Mouse (Mus musculus) stomach, embryonic 16.5 days (tissue): ENCODE measurements around the gene Olfr1391. TPM values are rescaled to one million over a fixed set of nuclear protein-coding genes. Genes with fewer than 3 reads are reported as not detected.

Experiments
- ATAC-seq: fragments of 200-750 bp; cut with Nextera tagmentation; 2 replicates; pipeline ENCODE4 v1.8.0; 2017; ENCODE audit warnings: moderate number of reproducible peaks, moderate TSS enrichment; ENCODE audit not compliant: insufficient read depth, low FRiP score
- H3K27ac ChIP-seq: fragments of 300-500 bp; sonication (generic); 2 replicates; pipeline ENCODE4 v1.5.1; 2014; ENCODE audit warnings: low read length
- H3K27me3 ChIP-seq: fragments of 300-500 bp; sonication (generic); 2 replicates; pipeline ENCODE4 v1.6.1; 2014; ENCODE audit warnings: low read length, control low read depth, mixed read lengths; ENCODE audit not compliant: control insufficient read depth, insufficient read depth
- H3K36me3 ChIP-seq: fragments of 300-500 bp; sonication (generic); 2 replicates; pipeline ENCODE4 v1.6.1; 2014; ENCODE audit warnings: low read length; ENCODE audit not compliant: control insufficient read depth, insufficient read depth
- H3K4me1 ChIP-seq: fragments of 300-500 bp; sonication (generic); 2 replicates; pipeline ENCODE4 v1.6.1; 2014; ENCODE audit warnings: low read length, control low read depth, mixed read lengths; ENCODE audit not compliant: control insufficient read depth, insufficient read depth
- H3K4me2 ChIP-seq: fragments of 300-500 bp; sonication (generic); 2 replicates; pipeline ENCODE4 v1.6.1; 2014; ENCODE audit warnings: low read depth, low read length, mixed read lengths
- H3K4me3 ChIP-seq: fragments of 300-500 bp; sonication (generic); replicated peaks from 2 replicates; pipeline ENCODE4 v1.5.1; 2014; ENCODE audit warnings: mild to moderate bottlenecking, low read length
- H3K9ac ChIP-seq: fragments of 300-500 bp; sonication (generic); 2 replicates; pipeline ENCODE4 v1.6.1; 2014; ENCODE audit warnings: low read length
- H3K9me3 ChIP-seq: fragments of 300-500 bp; sonication (generic); replicated peaks from 2 replicates; pipeline ENCODE4 v1.6.1; 2016; ENCODE audit warnings: low read length, control low read depth; ENCODE audit not compliant: control insufficient read depth
- WGBS: fragments of 180-500 bp; shearing (Covaris S2); extraction: QIAGEN DNeasy Blood & Tissue Kit; methylation state at CpG from one replicate; pipeline ENCODE4 v1.1.7; 2014; 5-methylcytosine and 5-hydroxymethylcytosine counted together
- polyA plus RNA-seq: library from polyadenylated mRNA; unstranded; fragments of >200 nt; fragmentation: Nextera tagmentation; extraction: Ambion mirVana; gene quantifications from 2 replicates; pipeline ENCODE4 v1.2.1, GENCODE M21; 2015

Gene Olfr1391
- polyA plus RNA-seq, 1 experiment from 2014 or later, result not detected

- H3K4me3 ChIP-seq, result no peak overlapping the region
- WGBS, result 76% methylated on average over 1 of the region's 1 CpGs
- no peak overlapping the region for H3K27ac ChIP-seq
- no peaks in the 10 kb centered on the region for H3K4me1 ChIP-seq
- no peaks in the 10 kb centered on the region for H3K36me3 ChIP-seq
- H3K9me3 ChIP-seq, result no peaks in the 10 kb centered on the region
- no peak for ATAC-seq
- no peak overlapping the region for H3K4me2 ChIP-seq
- no peak overlapping the region for H3K9ac ChIP-seq
- H3K27me3 ChIP-seq, result no peaks in the 10 kb centered on the region
Observed at GRCm38 (mm10) chr11:49329686-49330085, 7.1 kb downstream of the Olfr1391 start.

GRCm38 (mm10) chr11:49334888-49335287, 12.3 kb downstream of the Olfr1391 start, which contains the start of gene Olfr1390:
Gene Olfr1390, plus strand, starts transcription at chr11:49335188.
- H3K27ac ChIP-seq, result no peak within 1 kb of the TSS
- no peak within 1 kb of the TSS for H3K9ac ChIP-seq
- ATAC-seq, result no peak
- H3K36me3 ChIP-seq, result no peaks in the 10 kb centered on the region
- H3K4me2 ChIP-seq, result no peak within 1 kb of the TSS
- WGBS, result 85% methylated on average over 1 of the region's 1 CpGs
- no peaks in the 10 kb centered on the region for H3K27me3 ChIP-seq
- no peaks in the 10 kb centered on the region for H3K9me3 ChIP-seq
- no peak within 1 kb of the TSS for H3K4me3 ChIP-seq
- H3K4me1 ChIP-seq, result no peaks in the 10 kb centered on the region

GRCm38 (mm10) chr11:49337150-49337832, 14.7 kb downstream of the Olfr1391 start:
- H3K4me3 ChIP-seq, result no peak overlapping the region
- no peaks in the 10 kb centered on the region for H3K4me1 ChIP-seq
- H3K4me2 ChIP-seq, result no peak overlapping the region
- H3K27ac ChIP-seq, result no peak overlapping the region
- no peak for ATAC-seq
- WGBS, result 63% methylated on average over 4 of the region's 4 CpGs
- H3K27me3 ChIP-seq, result no peaks in the 10 kb centered on the region
- no peak overlapping the region for H3K9ac ChIP-seq
- H3K36me3 ChIP-seq, result no peaks in the 10 kb centered on the region
- no peaks in the 10 kb centered on the region for H3K9me3 ChIP-seq

Other genes with a start within 250 kb of the Olfr1391 start
- 1.8 and 2.7 TPM in 2 replicates for gene Ifi47, start 246.2 kb upstream of the Olfr1391 start, polyA plus RNA-seq
- not detected in 2 replicates for gene Olfr1396, start 207.9 kb upstream of the Olfr1391 start, polyA plus RNA-seq
- not detected in 2 replicates for gene Olfr1395, start 180.5 kb upstream of the Olfr1391 start, polyA plus RNA-seq
- not detected in 2 replicates for gene Olfr1394, start 168.4 kb upstream of the Olfr1391 start, polyA plus RNA-seq
- 1.2 and 2.1 TPM in 2 replicates for gene Btnl9, start 135.6 kb upstream of the Olfr1391 start, polyA plus RNA-seq
- gene Zfp62, start 119.5 kb upstream of the Olfr1391 start, polyA plus RNA-seq, result 30.3 and 32.9 TPM in 2 replicates
- 65.9 and 70.1 TPM in 2 replicates for gene Mgat1, start 78.6 kb upstream of the Olfr1391 start, polyA plus RNA-seq
- 0.10 TPM in 1 of 2 replicates, not detected in the other for gene Olfr1393, start 44.4 kb upstream of the Olfr1391 start, polyA plus RNA-seq
- gene Olfr1392, start 37.5 kb upstream of the Olfr1391 start, polyA plus RNA-seq, result 0.08 TPM in 1 of 2 replicates, not detected in the other
- not detected in 2 replicates for gene Olfr10, start 18.0 kb upstream of the Olfr1391 start, polyA plus RNA-seq
- not detected in 2 replicates for gene Olfr1390, start 12.4 kb downstream of the Olfr1391 start, polyA plus RNA-seq
- not detected in 2 replicates for gene Olfr1389, start 100.3 kb downstream of the Olfr1391 start, polyA plus RNA-seq
- 0.18 TPM in 1 of 2 replicates, not detected in the other for gene Olfr1388, start 113.9 kb downstream of the Olfr1391 start, polyA plus RNA-seq
- gene Olfr1387, start 132.6 kb downstream of the Olfr1391 start, polyA plus RNA-seq, result not detected in 2 replicates
- not detected in 2 replicates for gene Olfr1386, start 142.3 kb downstream of the Olfr1391 start, polyA plus RNA-seq
- gene Olfr1385, start 166.3 kb downstream of the Olfr1391 start, polyA plus RNA-seq, result not detected in 2 replicates
- gene Olfr1384, start 184.0 kb downstream of the Olfr1391 start, polyA plus RNA-seq, result not detected in 2 replicates
- not detected in 2 replicates for gene Olfr1383, start 196.9 kb downstream of the Olfr1391 start, polyA plus RNA-seq
- not detected in 2 replicates for gene Olfr1382, start 205.5 kb downstream of the Olfr1391 start, polyA plus RNA-seq
- gene Olfr1381, start 220.7 kb downstream of the Olfr1391 start, polyA plus RNA-seq, result not detected in 2 replicates
- gene Olfr1380, start 234.1 kb downstream of the Olfr1391 start, polyA plus RNA-seq, result not detected in 2 replicates